Mouse (Mus musculus) lung, adult 2 months (tissue): ENCODE measurements around the gene Zbtb18.

Experiments used
- CTCF ChIP-seq: fragments of 200-500 bp; IDR thresholded peaks from 2 replicates; pipeline ENCODE4 v1.5.1; 2011; ENCODE audit warnings: mild to moderate bottlenecking, low read length, control low read depth; ENCODE audit not compliant: insufficient read depth
- POLR2A ChIP-seq: fragments of 200-500 bp; IDR thresholded peaks from 2 replicates; pipeline ENCODE4 v1.6.1; 2011; ENCODE audit warnings: low read depth, mild to moderate bottlenecking, control low read depth, low read length, borderline replicate concordance; ENCODE audit errors: extremely low read depth

GRCm38 (mm10) chr1:177455466-177455865, 13.3 kb downstream of the Zbtb18 start:
- TF ChIP-seq CTCF (no peak), POLR2A (no peak)
